Mouse (Mus musculus): ENCODE results near the gene Mmp25. TPM values are rescaled to one million over a fixed set of nuclear protein-coding genes. Genes with fewer than 3 reads are reported as not detected.
A peak's percentile ranks its signal among the peaks of the same experiment; 100 is the strongest.

The Mmp25 gene
- polyA plus RNA-seq, 1 experiment from 2014 or later, result 0.43 TPM

DNA sequence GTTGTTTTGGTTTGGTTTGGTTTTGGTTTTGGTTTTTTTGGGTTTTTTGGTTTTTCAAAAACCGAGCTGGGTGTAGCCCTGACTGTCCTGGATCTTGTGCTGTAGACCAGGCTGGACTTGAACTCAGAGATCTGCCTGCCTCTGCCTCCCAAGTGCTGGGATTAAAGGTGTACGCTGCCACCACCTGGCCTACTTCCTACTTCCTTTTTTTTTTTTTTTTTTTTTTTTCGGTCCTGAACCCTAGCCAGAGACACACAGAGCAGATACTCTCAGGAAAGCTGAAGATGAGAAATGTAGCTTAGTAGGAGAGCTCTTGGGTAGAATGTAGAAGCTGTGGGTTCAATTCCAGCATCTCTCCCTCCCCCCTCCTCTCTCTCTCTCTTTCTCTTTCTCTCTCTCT is 13.4 kb upstream of the Mmp25 start:
- Histone ChIP-seq H3K9me3 (no peaks in the 10 kb centered on the region), H3K27ac (no peak overlapping the region), H3K27me3 (ENCODE audit: insufficient read depth, poor library complexity, severe bottlenecking) (peaks cover 65% of the 10 kb centered on the region), H3K4me3 (no peak overlapping the region), H3K36me3 (no peaks in the 10 kb centered on the region), H3K4me1 (peaks cover 7% of the 10 kb centered on the region; the same call in 1 of the 2 replicates)
- 78% methylated on average over 3 of the region's 3 CpGs for WGBS
- no peak for DNase-seq (ENCODE audit: low spot score)

DNA sequence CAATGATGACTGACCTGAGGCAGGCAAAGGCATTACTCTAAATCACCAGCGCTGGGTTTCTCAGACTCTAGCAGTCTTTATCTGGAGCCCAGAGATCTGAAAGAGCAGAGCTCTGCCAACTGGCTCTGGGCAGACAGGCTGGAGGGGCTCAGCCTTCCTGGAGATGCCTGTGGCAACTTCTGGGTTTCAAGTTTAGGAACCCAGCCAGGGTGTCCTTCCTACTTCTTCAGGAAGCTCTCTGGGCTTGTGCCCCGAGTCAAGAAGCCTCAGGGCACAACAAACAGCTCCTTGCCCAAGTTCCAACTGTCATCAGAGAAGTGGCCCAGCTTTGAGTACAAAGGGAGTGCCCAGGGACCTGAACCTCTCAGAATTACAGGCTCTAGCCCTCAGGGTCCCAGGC is 9.3 kb upstream of the Mmp25 start:
- H3K4me3 ChIP-seq, result no peak overlapping the region
- no peak overlapping the region for H3K27ac ChIP-seq
- WGBS, result 64% methylated on average over 2 of the region's 2 CpGs
- DNase-seq (ENCODE audit: low spot score), result no peak
- H3K9me3 ChIP-seq, result no peaks in the 10 kb centered on the region
- H3K36me3 ChIP-seq, result no peaks in the 10 kb centered on the region
- no peaks in the 10 kb centered on the region for H3K4me1 ChIP-seq
- H3K27me3 ChIP-seq (ENCODE audit: insufficient read depth, poor library complexity, severe bottlenecking), result peaks cover 25% of the 10 kb centered on the region

DNA sequence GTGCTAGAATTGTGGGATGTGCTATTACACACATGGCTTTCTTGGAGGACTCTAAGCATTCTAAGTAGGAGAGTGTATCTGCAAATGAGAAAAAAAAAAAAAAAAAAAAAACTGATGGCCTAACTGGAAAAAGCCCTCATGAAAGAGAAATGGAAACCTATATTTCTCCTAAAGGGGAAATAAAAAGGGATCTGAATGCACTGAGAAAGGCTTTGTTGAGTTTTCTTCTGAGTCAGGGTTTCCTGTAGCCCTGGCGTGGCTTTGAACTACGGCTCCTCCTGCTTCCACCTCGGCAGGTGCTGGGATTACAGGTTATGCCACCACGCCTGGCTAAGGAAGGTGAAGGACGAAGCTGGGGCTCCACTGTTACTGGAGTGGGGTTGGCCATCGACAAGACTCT is 8.9 kb upstream of the Mmp25 start:
- Histone ChIP-seq H3K9me3 (no peaks in the 10 kb centered on the region), H3K27me3 (ENCODE audit: insufficient read depth, poor library complexity, severe bottlenecking) (peaks cover 21% of the 10 kb centered on the region), H3K36me3 (no peaks in the 10 kb centered on the region), H3K4me3 (no peak overlapping the region), H3K27ac (no peak overlapping the region), H3K4me1 (no peaks in the 10 kb centered on the region)
- WGBS, result 58% methylated on average over 6 of the region's 6 CpGs
- no peak for DNase-seq (ENCODE audit: low spot score)

DNA sequence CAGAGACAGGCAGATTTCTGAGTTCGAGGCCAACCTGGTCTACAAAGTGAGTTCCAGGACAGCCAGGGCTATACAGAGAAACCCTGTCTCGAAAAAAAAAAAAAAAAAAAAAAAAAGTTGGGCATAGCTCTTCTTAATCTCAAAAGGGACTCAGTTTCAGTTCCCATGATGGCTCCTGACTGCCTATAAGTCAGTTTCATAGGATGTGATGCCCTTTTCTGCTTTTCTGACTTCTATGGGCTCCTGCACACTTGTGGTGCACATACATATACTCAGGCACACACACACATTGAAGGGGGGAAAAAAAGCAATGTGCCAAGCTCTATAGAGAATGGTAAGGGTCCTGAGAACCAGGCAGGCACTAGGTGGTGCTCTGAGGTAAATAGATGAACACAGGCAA is 8.2 kb upstream of the Mmp25 start:
- Histone ChIP-seq H3K36me3 (no peaks in the 10 kb centered on the region), H3K27ac (no peak overlapping the region), H3K4me3 (no peak overlapping the region), H3K9me3 (no peaks in the 10 kb centered on the region), H3K27me3 (ENCODE audit: insufficient read depth, poor library complexity, severe bottlenecking) (peaks cover 18% of the 10 kb centered on the region), H3K4me1 (no peaks in the 10 kb centered on the region)
- DNase-seq (ENCODE audit: low spot score), result no peak
- 50% methylated on average over 2 of the region's 2 CpGs for WGBS

DNA sequence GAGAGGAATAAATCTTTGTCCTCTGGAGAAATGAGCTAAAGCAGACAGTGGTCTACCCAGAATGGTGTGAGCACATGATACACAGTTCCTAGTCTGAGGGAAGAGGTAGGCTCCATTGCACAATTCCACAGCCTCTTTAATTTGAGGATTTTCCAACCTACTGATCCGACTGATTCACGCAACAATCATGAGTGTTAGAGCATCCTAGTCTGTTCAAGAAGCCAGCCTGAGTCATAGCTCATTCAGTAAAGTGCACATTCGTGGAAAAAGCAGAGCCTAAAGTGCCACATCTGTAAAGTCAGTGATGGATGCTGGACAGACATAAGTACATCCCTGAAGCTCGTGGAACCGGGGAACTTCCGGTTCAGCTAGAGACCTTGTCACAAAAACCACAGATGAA is 6.3 kb upstream of the Mmp25 start:
- 80% methylated on average over 6 of the region's 6 CpGs for WGBS
- DNase-seq (ENCODE audit: low spot score), result no peak
- no peak overlapping the region for H3K27ac ChIP-seq
- H3K9me3 ChIP-seq, result no peaks in the 10 kb centered on the region
- H3K4me1 ChIP-seq, result no peaks in the 10 kb centered on the region
- no peak overlapping the region for H3K4me3 ChIP-seq
- H3K27me3 ChIP-seq (ENCODE audit: insufficient read depth, poor library complexity, severe bottlenecking), result peaks cover 15% of the 10 kb centered on the region; the same call in 1 of the 2 replicates
- H3K36me3 ChIP-seq, result no peaks in the 10 kb centered on the region

DNA sequence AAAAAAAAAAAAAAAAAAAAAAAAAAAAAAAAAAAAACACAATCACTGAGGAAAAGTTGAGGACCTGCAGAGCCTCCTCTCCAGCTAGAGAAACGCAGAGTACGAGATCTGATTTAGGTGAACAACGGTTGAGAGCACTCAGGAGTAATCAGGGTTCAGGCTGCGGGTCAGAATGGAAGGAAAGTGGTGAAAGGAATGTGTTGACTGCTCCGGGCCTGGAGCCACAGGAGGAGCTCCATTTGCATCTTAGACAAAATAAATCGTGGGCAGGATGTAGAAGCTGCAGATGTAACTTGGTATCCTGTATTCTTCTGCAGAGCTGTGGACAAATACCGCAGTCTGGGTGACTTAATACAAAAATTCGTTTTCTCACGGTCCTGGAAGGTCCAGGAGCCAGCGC is 817 bp upstream of the Mmp25 start:
- Histone ChIP-seq H3K4me3 (no peak overlapping the region), H3K27me3 (ENCODE audit: insufficient read depth, poor library complexity, severe bottlenecking) (peaks cover 36% of the 10 kb centered on the region), H3K36me3 (no peaks in the 10 kb centered on the region), H3K27ac (no peak overlapping the region), H3K4me1 (peaks cover 6% of the 10 kb centered on the region), H3K9me3 (no peaks in the 10 kb centered on the region)
- 23% methylated on average over 10 of the region's 10 CpGs for WGBS
- DNase-seq (ENCODE audit: low spot score), result no peak

DNA sequence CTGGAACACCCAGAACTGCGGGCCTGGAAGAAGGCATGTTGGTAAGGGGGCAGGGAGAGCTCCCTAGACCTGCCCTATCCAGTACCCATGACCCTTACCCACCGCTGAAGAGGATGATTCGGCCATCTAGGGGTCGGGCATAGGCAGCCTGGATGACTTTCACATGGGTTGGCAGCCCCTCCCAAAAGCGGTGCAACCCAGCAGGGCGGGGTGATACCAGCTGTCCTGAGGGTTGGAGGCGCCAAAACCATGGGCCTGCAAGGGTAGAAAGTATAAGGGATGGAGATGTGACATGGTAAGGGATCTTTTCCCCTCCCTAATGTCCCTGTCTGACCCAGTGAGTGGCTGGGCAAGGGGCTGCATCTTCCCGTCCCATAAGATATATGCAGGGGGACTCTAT is 13.8 kb downstream of the Mmp25 start:
- 72% methylated on average over 8 of the region's 8 CpGs for WGBS
- Histone ChIP-seq H3K36me3 (no peaks in the 10 kb centered on the region), H3K9me3 (no peaks in the 10 kb centered on the region), H3K4me3 (no peak overlapping the region), H3K27me3 (ENCODE audit: insufficient read depth, poor library complexity, severe bottlenecking) (peaks cover 24% of the 10 kb centered on the region), H3K4me1 (peaks cover 7% of the 10 kb centered on the region), H3K27ac (no peak overlapping the region)
- DNase-seq (ENCODE audit: low spot score), result no peak

DNA sequence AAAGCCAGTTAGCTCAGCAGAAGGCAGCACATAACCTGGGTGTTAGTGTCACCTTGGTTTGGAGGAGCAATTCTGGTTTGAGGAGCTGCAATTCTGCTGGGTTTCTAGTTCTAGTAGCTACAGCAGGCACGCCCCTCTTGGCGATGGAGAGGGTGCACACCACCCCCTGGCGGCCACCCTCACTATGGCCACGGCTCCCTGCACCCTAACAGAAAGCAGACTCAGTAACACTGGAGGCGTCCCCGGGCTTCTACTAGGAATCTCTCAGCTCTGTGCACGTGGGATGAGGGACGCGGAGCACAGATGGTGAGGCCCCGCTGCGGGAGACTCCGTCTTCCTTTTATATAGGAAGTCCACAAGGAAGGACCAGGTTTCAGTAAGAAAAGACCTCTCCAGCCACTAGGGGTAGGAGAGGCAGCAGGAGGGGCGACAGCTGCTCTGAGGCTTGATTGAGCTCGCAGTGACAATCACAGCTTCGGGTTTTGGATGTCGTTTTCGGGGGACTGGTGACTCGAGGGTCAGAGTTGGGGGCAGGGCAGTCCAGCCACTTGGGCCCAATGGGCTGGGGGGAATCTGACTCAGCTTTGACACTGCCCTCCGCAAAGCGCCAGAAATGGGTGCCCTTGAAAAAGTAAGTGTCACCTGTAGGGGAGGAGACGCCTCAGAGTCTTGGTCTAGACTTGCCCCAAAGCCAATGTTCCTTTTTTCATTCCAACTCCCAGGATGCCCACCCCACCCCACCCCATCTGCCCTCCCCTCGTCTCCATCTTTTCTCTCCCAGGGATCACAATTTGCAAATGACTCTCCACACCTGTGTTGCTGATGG is 14.7 kb downstream of the Mmp25 start:
- peaks cover 7% of the 10 kb centered on the region for H3K4me1 ChIP-seq
- H3K36me3 ChIP-seq, result no peaks in the 10 kb centered on the region
- peak overlapping the region; percentile 28; the same call in 1 of the 2 replicates for H3K4me3 ChIP-seq
- H3K27me3 ChIP-seq (ENCODE audit: insufficient read depth, poor library complexity, severe bottlenecking), result peaks cover 18% of the 10 kb centered on the region
- WGBS, result 18% methylated on average over 22 of the region's 22 CpGs
- H3K9me3 ChIP-seq, result no peaks in the 10 kb centered on the region
- H3K27ac ChIP-seq, result no peak overlapping the region
- peak; percentile 87 for DNase-seq (ENCODE audit: low spot score)

DNA sequence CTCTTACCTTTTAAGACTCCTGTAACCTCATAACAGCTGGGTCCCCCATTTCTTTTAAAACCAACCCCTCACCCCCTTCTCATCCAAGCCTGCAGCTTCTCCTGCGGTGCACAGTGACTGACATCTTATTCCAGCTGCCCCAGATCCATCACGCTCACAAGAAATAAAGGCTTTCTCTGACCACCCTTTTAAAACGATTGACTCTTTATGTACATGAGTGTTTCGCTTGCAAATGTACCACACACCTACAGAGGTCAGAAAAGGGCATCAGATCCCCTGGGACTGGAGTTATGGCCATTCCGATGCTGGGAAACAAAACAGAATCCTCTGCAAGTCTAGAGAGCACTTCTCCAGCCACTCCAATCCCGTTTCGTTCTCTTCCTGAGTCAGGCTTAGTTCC is 17.3 kb downstream of the Mmp25 start:
- Histone ChIP-seq H3K27ac (no peak overlapping the region), H3K27me3 (ENCODE audit: insufficient read depth, poor library complexity, severe bottlenecking) (peaks cover 18% of the 10 kb centered on the region), H3K4me3 (no peak overlapping the region), H3K36me3 (no peaks in the 10 kb centered on the region), H3K9me3 (no peaks in the 10 kb centered on the region), H3K4me1 (peaks cover 7% of the 10 kb centered on the region)
- WGBS, result 32% methylated on average over 7 of the region's 7 CpGs
- no peak for DNase-seq (ENCODE audit: low spot score)

DNA sequence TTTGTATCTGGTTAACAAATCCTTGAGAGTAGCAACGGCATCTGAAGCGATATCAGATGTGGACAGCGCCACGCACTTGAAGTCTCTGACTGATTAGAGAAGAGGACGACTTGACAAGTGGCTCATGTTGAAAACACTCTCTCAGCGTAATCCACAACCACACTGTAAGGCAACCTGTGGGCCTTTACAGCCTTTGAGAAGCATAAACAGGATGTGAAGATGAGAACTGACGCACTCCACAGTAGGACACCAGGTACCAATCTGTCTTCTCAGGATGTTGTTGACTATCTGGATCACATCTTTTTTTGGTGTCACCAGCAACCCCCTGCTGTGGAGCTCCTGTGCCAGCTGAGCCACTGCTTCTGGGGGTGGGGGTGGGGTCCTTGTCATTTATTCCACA is 24.7 kb downstream of the Mmp25 start:
- H3K4me3 ChIP-seq, result no peak overlapping the region
- 39% methylated on average over 7 of the region's 7 CpGs for WGBS
- H3K27ac ChIP-seq, result no peak overlapping the region
- DNase-seq (ENCODE audit: low spot score), result no peak
- H3K9me3 ChIP-seq, result no peaks in the 10 kb centered on the region
- H3K27me3 ChIP-seq (ENCODE audit: insufficient read depth, poor library complexity, severe bottlenecking), result peaks cover 36% of the 10 kb centered on the region; the same call in 1 of the 2 replicates
- no peaks in the 10 kb centered on the region for H3K4me1 ChIP-seq
- no peaks in the 10 kb centered on the region for H3K36me3 ChIP-seq

DNA sequence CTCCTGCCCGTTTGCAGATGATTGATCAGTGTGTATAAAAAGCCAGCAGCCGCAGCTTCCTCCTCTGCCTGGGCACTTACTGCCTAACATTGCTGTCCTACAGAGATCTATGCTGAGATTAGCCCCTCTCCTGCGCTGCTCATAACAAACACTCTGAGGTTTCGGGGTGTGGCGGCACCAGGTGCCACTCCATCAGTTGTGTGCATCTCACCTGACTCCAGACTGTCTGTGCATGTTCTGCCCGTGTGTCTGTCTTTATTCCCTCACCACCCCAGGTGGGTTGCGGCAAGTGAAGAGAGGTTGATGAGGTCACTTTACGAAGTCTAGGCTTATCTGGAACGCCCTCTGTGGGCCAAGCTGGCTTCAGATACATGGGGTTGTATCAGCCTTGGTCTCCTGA is 28.0 kb downstream of the Mmp25 start:
- Histone ChIP-seq H3K9me3 (no peaks in the 10 kb centered on the region), H3K27me3 (ENCODE audit: insufficient read depth, poor library complexity, severe bottlenecking) (peaks cover 34% of the 10 kb centered on the region; the same call in 1 of the 2 replicates), H3K36me3 (no peaks in the 10 kb centered on the region), H3K4me3 (no peak overlapping the region), H3K27ac (no peak overlapping the region), H3K4me1 (no peaks in the 10 kb centered on the region)
- DNase-seq (ENCODE audit: low spot score), result no peak
- 45% methylated on average over 9 of the region's 9 CpGs for WGBS

DNA sequence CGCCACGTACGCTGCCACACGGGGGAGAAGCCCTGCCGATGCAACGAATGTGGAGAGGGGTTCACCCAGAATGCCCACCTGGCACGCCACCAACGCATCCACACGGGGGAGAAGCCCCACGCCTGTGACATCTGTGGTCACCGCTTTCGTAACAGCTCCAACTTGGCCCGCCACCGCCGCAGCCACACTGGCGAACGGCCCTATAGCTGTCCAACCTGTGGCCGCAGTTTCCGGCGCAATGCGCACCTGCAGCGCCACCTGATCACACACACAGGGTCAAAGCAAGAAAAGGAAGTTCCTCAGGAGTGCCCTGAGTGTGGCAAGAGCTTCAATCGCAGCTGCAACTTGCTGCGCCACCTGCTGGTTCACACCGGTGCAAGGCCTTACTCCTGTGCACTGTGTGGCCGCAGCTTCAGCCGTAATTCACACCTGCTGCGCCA is 34.7 kb downstream of the Mmp25 start:
- Histone ChIP-seq H3K4me3 (no peak overlapping the region), H3K27me3 (ENCODE audit: insufficient read depth, poor library complexity, severe bottlenecking) (no peaks in the 10 kb centered on the region), H3K27ac (no peak overlapping the region), H3K9me3 (no peaks in the 10 kb centered on the region), H3K36me3 (no peaks in the 10 kb centered on the region), H3K4me1 (0 out of 2 replicates have a peak, but pooled peaks cover 2% of the 10 kb centered on the region)
- peak; percentile 75 for DNase-seq (ENCODE audit: low spot score)
- 86% methylated on average over 28 of the region's 28 CpGs for WGBS

DNA sequence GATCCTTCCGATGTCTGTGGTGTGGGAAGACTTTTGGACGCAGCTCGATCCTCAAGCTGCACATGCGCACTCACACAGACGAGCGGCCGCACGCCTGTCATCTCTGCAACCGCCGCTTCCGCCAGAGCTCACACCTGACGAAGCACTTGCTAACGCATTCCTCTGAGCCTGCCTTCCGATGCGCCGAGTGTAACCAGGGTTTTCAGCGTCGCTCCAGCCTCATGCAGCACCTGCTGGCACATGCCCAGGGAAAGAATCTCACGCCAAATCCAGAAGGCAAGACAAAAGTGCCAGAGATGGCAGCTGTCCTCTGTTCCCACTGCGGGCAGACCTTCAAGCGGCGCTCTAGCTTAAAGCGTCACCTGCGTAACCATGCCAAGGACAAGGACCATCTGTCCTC is 35.5 kb downstream of the Mmp25 start:
- H3K27ac ChIP-seq, result no peak overlapping the region
- 0 out of 2 replicates have a peak, but pooled peaks cover 2% of the 10 kb centered on the region for H3K4me1 ChIP-seq
- H3K36me3 ChIP-seq, result no peaks in the 10 kb centered on the region
- no peaks in the 10 kb centered on the region for H3K9me3 ChIP-seq
- WGBS, result 93% methylated on average over 24 of the region's 24 CpGs
- DNase-seq (ENCODE audit: low spot score), result no peak
- no peaks in the 10 kb centered on the region for H3K27me3 ChIP-seq (ENCODE audit: insufficient read depth, poor library complexity, severe bottlenecking)
- H3K4me3 ChIP-seq, result no peak overlapping the region

All from heart, embryonic 10.5 days (tissue).